Mouse (Mus musculus): ENCODE measurements around the gene Ubqln1. TPM values are rescaled to one million over a fixed set of nuclear protein-coding genes. Genes with fewer than 3 reads are reported as not detected.

The Ubqln1 gene
- 203 and 215 TPM in 2 replicates for polyA plus RNA-seq (2012; rRNA removed)

DNA sequence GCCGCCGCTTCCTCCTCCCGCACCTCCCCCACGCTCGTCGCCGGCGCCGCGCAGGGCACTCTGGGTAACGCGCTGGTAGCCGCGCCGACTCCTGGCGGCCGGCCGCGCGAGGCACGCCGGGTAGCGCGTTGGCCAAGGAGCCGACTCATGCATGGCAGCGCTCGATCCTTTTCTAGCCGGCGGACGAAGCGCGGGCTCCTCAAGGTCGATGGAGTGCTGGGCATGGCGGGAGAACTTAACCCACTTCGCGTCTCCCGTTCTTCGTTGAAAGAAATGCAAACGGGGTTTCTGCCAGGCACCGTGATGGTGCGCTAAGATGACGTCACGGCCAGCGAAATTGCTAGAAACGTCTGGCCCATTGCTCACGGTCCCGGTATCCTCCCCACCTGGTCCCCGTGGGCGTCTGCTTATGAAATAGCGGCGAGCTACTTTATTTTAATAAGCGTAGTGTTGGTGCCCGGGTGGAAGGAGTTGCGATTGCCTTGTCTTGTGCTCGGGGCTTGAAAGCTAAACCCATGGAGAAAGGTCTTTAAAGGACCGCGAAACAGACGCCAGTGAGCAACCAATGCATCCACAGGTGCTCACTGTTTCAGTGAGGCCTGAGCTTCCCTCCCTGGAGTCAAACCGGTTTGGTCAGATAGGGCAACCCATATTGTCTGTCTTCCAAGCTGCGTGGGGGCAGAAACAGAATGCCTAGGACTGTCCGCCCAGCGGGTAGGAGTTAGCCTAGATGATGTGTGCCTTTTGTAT is at the start of gene Ubqln1:
Ubqln1 (minus strand) TSS at position 62 of the 750 bp plus-strand sequence.
- peak; percentile 100 for DNase-seq (ENCODE audit: low read depth)

DNA sequence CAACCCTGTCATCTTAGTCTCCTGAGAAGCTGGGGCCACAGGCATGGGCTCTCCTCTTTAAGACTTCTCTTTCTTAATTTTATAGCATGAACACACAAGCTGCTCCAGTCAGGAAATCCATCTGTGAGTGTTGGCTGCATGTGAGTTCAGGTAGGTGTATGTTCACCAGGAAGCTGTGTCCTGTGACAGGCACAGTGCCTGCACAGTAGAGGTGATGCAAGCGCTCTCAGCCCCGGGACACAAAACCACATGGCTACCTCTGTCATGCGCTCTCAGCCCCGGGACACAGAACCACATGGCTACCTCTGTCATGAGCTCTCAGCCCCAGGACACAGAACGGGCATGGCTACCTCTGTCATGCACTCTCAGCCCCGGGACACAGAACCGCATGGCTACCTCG is 48.1 kb upstream of the Ubqln1 start:
- DNase-seq (ENCODE audit: low read depth) = peak; percentile 77

DNA sequence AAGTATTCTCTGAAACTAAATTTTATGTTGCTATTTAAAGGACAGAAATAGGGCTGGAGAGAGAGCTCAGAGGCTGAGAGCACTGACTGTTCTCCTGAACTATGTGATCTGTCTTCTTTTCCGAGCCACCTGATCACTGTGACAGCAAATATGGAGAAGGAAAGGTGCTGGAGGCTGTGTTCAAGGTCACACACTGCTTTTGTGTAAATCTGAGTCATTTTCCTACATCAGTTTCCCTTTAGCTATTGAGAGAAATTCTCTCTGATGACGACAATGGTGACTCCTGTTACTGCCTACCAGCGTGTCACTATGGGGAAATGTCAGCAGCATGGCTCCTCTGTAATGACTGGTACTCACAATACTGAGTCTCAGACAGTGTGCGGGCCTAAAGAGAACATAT is 46.2 kb upstream of the Ubqln1 start:
- DNase-seq (ENCODE audit: low read depth) = no peak

DNA sequence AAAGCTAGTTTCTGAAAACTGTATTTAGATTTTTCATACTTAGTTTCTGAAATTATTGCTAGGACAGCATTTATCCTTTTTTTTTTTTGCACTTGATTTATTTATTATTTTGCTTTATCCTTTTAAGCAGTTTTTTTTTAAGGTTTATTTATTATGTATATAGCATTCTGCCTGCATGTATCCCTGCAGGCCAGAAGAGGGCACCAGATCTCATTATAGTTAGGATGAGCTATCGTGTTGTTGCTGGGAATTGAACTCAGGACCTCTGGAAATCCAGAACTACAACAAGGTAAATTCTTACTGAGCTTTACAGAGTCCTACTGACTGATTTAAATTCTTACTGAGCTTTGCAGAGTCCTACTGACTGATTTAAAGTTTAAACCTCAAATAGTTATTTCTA is 37.8 kb upstream of the Ubqln1 start:
- no peak for DNase-seq (ENCODE audit: low read depth)

GRCm38 (mm10) chr13:58248957-58249356 is 33.5 kb upstream of the Ubqln1 start:
- no peak for DNase-seq (ENCODE audit: low read depth)

DNA sequence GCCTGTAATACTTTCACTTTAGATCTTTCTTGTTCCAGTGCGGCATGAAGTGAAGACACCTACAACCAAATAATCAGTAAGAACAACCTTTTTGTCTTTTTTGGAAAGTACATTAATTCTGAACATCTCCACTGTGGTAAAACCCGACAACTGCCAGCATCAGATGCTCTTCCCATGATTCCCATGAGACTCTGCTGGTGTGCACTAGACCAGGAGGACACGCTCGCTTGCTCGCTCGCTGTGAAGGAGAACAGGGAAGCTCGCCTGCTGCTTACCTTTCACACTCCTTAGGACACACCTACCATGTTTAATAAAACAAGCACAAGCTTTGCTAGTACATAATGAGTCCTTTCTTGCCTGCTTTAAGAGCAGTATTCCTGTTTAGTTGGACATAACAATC is 21.1 kb upstream of the Ubqln1 start:
- DNase-seq (ENCODE audit: low read depth) = no peak

DNA sequence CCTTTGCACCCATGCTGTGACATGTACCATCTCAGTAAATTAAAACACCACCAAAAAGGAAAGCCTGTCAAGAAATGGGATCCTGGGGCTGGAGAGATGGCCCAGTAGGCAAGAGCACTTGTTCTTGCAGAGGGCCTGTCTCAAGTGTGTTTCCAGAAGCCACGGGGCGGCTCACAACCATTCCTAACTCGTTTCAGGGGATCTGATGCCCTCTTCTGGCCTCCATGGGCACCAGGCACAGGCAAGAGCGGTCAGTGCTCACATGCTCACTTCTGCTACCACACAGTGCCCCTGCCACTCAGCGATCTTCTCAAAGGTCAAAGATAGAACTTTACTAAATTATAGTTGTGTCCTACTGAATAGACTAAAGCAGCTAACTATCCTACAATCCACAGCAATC is 17.2 kb upstream of the Ubqln1 start:
- no peak for DNase-seq (ENCODE audit: low read depth)

DNA sequence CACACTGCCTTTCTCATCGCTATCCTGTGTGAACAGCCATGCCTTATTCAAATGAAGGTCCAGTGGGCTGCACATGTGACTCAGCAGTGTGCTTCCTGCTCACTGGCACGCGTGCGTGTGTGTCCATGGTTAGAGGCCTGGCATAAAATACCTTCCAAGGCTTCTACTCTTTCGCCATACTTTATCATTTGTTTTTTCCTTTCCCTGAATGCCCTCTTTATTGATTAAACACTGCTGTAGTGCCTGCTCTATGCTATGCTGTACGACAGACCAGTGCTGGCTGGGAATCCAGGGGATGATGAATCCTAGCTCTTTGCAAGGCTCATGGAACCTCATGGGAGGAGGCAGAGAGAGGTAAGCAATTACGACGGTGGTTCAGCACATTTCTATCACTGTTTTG is 16.6 kb upstream of the Ubqln1 start:
- DNase-seq (ENCODE audit: low read depth) = no peak

GRCm38 (mm10) chr13:58228624-58229023 is 13.2 kb upstream of the Ubqln1 start:
- DNase-seq (ENCODE audit: low read depth) = no peak

- DNase-seq (ENCODE audit: low read depth) = no peak
These were observed 10.2 kb upstream of the Ubqln1 start for GRCm38 (mm10) chr13:58225694-58226093.

DNA sequence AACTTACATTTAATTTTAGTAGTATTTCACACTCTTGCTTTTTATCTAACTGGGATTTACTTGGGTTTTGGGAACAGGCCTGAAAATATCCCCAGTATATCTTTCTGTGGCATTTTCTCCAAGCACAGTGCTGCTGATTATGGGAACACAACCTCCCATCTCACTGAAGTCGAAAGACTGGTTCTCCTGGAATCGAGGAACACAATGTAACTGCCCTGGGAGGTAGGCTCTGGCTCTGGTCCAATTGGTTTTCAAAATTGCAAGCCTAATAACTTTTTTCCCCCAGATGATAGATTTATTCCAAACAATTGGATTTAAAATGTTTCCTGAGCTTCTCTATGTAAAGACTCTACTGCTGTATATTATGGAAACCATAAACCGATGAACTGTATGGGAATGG is 4.8 kb upstream of the Ubqln1 start:
- no peak for DNase-seq (ENCODE audit: low read depth)

DNA sequence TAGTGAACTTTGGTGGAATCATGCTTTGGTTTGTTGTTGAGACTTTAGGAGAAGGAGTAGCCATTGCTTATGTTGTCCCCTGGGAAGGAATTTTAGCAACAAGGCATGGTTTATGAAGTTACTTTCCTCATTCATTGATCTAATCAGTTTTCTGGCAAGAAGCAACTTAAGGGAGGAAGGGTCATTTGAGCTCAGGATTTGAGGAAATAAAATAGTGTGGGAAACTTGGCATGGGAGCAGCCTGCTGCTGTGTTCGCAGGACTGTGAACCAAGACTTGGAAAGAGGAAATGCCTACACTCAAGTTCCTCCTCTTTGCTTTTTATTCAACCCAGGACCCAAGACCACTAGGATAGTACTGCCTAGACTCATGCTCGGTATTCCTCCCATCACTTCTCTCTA is 2.1 kb upstream of the Ubqln1 start:
- DNase-seq (ENCODE audit: low read depth) = no peak

DNA sequence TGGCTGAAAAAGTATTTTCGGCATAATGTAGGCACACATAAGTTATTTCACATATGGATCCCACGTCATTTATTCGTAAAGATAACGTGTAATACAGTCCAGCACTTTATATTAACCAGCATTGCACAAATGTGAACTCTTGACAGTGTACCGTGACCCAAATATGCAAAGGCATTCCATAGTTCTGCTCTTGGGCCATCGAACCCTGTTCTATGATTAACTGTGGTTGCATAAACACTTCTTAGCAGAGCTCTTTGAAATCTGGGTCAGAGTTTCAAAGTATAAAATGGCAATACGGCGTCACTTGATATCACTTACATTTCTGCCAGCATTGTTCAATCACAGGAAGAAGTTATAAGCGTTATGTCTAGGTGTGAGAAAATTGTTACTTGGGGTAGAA is 942 bp upstream of the Ubqln1 start:
- no peak for DNase-seq (ENCODE audit: low read depth)

GRCm38 (mm10) chr13:58215253-58215591 is 231 bp downstream of the Ubqln1 start:
- no peak for DNase-seq (ENCODE audit: low read depth)

DNA sequence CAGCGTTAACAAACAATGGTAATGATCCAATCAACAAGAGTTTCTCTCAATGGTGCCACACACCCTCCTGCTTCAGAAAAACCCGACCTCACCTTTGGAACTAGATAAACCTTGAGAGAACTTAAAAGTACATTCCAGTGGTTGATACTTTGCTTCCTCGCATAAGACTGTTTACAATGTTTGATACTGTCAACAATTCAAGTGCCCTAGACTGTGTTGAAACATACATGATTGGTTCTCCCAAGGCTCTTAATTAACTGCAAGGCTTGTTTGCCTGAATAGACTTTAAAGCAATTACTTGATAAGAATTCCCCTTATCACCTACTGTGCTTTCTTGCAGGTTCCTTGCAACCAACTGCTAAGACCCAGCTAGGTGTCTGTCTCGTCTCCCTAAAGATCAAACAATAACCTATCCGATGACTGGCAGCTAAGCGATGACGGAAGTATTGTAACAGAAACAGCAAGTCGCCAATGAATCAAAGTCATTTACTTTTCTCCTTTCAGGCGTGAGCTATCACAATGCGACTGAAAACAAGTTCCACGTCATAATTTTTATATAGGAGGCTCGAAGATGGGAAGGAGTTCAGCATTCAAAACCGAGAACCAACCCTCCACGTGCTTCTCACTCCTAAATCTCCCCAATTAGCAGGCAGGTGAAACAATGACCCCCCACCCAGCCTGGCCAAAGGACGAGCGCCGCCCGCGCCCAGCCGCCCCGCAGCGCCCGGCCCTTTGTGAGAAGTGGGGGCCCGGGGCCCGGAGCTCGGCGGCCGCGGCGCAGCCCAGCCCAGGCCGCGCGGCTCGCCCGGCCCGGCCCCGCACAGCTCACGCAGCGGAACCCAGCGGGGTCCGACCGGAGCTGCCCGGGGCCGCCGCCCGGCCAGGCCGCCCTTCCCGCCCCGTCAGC is 854 bp downstream of the Ubqln1 start:
- no peak for DNase-seq (ENCODE audit: low read depth)

DNA sequence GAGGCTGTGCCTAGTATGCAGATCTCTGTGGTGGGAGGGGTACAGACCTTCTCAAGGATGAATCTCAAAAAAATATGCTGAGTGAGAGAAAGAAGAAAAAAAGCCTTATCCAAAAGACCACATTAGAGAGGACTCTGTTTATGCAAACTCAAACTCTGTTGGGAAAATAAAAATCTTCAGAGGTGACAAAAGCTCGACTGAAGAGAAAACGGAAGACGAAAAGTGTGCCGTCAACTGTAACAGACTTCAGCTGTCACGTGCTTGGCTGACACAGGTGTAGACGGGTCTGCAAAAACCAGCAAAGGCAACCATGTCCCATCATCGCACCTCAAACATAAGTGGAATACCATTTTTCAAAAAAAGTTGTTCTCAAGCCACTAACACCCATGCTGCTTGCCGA is 1.7 kb downstream of the Ubqln1 start:
- DNase-seq (ENCODE audit: low read depth) = no peak

DNA sequence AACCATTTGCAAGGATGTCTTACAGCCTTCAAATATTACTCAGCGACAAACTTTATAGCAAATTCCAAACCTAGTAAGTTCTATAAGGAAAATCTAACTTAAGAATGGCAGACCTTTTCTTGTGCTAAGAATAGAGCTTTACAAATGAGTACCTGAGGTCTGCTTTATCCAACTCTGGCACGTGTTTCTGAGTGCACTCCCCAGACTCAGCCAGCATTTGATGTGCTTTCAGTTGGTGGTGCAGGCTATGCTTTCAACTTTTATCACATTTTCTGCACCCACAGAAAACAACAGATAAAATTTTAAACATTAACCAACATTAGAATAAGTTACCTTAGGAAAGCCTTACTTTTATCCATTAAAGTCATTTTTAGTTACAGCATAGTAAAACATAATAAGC is 2.9 kb downstream of the Ubqln1 start:
- no peak for DNase-seq (ENCODE audit: low read depth)

DNA sequence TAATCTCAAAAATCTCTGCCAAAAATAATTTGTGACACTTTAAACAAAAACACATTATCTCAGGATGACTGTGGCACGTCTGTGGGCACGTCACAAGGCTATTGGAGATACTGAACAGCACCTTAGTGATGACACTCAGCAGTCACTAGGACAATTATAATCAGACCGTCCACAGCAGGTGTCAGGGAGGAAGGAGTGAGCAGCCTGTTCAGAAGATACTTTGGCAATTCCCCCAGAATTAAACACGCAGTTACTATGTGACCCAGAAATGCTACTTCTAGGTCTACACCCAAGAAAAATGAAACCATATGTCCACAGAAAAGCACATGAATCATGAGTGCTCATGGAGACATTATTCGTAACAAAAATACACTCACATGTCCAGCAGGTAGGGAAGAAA is 5.0 kb downstream of the Ubqln1 start:
- no peak for DNase-seq (ENCODE audit: low read depth)

DNA sequence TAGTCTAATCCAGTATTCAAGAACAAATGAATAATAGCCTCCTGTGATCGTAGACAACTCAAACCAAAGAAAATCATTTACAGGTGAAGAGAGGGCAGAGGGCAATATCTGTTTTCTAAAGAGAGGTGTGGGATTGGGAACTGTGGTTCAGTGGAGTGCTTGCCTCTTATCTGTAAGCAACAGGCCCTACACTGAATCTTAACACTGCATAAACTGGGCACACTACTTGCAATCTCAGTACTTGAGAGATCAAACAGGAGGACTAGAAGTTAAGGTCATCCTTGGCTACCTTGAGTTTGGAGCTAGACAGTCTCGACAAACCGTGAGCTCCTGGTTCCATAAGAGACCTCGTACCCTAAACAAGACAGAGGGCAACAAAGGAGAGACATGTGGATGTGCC is 9.4 kb downstream of the Ubqln1 start:
- DNase-seq (ENCODE audit: low read depth) = no peak

DNA sequence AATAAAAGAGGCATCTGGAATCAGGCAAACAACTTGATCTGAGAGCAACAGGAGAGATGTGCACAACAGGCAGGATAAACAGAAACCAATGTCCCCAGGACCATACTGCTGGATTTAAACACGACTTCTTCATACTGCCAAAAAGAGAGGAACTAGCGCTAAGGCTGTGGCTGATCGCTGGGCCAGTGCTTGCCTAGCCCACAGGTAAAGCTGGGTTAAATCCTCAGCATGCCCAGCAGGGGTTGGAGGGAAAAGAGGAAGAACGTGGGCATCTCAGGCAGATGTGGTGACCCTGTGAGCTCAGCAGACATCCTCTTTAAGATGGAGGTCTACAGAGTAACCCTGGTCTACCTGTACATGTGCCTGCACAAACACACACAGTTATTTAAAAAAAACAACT is 10.5 kb downstream of the Ubqln1 start:
- no peak for DNase-seq (ENCODE audit: low read depth)

DNA sequence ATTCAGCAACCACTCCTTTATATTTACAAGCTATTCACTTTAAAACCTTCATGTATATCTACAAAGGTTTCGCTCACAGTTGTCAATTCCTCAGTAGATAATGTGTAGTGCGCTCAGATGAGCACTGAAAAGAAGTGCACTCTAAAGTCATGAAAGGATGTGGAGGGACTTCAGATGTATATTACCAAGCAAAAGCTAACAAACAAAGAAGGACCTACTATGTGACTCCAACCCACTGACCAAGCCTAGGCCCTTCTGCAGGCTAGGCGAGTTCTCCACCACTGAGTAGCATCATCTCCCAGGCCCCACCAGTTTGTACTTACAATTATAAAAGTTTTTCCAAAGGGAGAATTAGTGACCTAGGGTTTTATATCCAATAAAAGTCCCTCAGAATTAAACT is 11.3 kb downstream of the Ubqln1 start:
- DNase-seq (ENCODE audit: low read depth) = no peak

- no peak for DNase-seq (ENCODE audit: low read depth)
These were observed 12.6 kb downstream of the Ubqln1 start for GRCm38 (mm10) chr13:58202903-58203302.

DNA sequence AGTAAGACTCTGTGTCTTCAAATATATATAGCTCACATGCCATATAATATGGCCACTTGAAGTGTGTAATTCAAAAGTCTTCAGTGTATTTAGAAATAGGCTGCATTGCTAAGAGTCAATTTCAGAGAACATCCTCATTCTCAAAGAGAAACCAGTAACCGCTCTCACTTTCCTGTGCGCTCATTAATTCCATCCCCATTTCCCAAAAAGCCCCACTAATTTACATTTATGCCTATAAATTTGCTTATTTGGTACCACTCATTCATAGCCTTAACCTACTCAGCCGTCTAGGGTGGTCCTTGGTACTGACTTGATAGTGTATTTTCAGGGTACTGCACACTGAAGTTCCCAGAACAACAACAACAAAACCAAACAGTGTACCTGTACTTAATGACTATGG is 13.5 kb downstream of the Ubqln1 start:
- no peak for DNase-seq (ENCODE audit: low read depth)

All from gonadal fat pad, adult 2 months (tissue).